Mouse (Mus musculus) WW6 (cell line): ENCODE results near the gene Kcnma1.

Source experiments
- DNase-seq: peaks from one replicate; pipeline ENCODE4 v3.0.0-alpha.2; 2013; ENCODE audit warnings: low read depth, low spot score

Kcnma1 gene

GRCm38 (mm10) chr14:23966471-23966870, 47.8 kb downstream of the Kcnma1 start:
- DNase-seq: no peak

GRCm38 (mm10) chr14:23959061-23959460, 55.2 kb downstream of the Kcnma1 start:
- DNase-seq: no peak

- DNase-seq: no peak
Observed at GRCm38 (mm10) chr14:23957270-23957669, 57.0 kb downstream of the Kcnma1 start.

DNA sequence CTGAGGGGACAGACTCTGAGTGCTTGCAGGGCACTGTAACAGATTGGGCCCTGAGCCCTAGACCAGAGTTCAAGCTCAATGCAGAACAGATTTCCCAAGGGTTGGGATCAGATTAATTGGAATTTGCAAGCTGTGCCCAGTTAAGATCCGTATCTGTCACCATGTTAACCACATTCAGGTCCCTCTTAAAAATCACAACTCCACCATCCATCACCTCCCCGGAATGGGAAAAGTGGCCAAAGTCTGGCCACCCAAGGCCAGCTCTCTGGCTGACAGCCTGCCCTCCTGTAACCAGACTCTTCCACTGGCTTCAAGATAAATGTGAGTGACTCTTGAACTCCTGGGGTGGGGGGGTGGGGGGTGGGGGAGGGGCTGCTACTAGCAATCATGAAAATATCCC, 70.4 kb downstream of the Kcnma1 start:
- DNase-seq: no peak

DNA sequence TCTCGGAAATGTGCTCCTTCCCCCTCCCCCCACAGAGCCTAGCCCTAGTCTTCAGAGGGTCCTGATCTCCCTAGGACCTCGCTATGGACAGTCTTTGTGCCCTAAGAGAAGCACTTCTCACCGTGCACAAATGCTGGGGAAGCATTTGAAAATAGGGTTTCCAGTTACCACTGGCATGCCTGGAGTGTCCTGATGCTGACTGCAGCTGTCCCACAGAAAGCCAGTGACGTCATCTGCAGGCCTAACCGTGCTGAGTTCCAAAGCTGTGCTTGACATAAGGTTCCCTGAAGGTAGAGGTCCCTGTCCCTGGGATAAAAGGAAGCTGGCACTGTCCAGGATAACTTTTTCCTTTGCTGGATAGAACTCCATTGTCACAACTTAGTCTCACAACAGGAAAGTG, 71.1 kb downstream of the Kcnma1 start:
- no peak for DNase-seq

DNA sequence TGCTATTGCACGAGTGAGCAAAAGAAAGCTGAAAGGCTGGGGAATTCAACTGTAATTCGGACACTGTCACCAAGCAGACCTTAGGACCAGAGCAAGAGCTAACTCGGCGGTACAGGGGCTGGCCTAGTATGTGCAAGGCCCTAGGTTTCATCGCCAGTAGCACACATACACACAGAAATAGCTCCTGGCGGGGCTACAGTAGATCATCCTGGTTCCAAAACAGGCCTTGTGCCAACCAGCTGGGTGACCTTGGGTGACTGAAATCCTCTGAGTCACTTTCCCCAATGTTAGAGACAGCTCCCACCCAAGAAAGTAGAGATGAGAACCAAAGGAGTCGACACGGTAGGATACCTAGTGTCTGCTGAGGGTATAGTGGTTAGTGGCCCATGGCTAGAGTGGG, 72.2 kb downstream of the Kcnma1 start:
- no peak for DNase-seq

DNA sequence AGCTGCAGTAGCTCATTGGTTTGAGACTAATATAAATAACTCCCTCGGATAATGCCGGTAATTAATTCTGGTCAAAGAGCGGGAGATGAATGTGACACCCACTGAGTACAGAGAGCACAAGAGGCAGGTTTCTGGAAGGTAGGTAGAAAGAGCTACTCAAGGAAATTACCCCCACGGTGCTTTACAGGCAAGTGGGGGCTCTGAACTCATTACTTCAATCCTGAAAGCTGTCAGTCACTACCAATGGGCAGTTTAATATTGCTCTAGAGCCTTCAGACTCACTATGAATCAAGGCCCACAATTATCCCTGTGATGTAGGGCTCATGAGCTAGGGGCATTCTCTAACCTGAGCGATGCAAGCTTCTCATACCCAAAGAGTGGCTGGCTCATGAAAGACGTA, 79.3 kb downstream of the Kcnma1 start:
- DNase-seq: no peak

GRCm38 (mm10) chr14:23931671-23932071, 82.6 kb downstream of the Kcnma1 start:
- DNase-seq: no peak

DNA sequence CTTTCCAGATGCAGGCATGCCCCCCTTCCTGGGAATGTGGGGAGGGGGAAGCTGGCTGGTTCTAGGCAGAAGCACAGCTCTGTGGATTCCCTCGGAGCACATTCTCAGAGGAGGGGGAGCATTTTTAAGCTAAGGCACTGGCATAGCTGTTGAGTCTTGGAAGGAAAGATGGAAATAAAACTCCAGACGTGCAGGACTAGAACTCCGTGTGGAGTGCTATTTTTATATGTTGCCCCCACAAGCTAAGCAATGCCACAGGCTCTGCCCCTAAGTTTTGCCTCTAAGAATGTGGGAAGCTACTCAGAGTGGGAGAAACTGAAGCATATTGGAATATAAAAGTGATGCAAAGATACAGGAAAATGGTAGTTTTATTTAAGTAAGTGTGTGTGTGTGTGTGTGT, 85.1 kb downstream of the Kcnma1 start:
- no peak for DNase-seq

DNA sequence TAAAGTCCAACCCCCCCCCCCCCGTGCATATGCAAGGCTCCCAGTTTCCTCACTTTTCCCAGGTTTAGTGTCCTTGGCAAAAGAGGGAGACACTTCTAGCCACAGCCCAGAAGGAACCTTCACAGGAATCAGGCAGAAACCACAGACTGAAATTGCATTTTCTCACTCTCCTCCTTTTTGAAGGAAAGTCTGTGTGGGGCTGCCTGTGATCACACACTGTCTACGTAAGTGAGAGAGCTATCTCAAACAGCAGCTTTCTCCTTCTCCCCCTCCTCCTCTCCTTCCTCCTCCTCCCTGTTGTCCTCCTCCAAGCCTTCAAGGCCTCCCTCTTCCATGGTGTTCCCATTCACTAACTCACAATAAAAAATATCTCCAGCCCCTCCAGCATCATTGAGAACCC, 90.9 kb downstream of the Kcnma1 start:
- DNase-seq: no peak

DNA sequence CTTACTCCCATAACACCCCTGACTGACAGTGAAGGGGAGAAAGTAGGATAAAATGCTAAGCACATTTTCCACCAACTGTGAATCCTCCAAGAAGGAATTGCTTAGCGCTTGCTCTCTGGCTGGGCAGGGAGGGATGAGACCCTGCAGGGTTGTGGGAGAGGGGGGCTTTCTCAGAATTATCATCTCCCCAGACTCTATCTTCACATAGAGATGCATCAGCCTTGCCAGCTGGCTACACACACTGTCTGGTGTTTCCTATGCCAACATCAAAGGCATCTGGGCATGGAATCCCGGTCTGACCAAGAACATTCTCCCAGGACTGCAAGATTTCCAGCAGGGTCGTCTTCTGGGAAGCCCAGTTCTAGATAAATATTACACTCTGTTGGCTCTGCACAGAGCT, 91.5 kb downstream of the Kcnma1 start:
- no peak for DNase-seq

DNA sequence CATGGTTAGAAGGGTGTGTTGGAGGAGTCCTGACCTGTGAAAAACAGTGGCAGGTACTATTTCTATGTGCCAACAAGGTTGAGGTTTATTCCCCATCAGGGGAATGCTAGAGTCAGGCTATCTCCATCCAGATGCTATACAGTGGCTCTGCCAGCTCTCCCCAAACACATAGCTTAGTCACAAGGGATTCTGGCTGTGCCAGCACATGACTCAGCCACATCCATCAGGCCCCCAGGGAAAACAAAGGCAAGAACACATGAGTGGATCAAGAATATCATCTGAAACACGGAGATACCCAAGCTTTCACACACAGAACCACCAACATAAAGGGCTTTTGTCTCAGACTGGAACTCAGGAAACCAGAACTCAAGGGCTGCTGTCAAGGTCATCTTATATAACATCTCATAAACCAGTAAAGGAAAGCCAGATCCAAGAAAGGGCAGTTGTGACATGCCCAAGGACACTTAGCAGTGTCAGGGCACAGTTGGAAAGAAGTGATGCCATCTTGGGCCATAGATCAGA, 103.1 kb downstream of the Kcnma1 start:
- DNase-seq: no peak

DNA sequence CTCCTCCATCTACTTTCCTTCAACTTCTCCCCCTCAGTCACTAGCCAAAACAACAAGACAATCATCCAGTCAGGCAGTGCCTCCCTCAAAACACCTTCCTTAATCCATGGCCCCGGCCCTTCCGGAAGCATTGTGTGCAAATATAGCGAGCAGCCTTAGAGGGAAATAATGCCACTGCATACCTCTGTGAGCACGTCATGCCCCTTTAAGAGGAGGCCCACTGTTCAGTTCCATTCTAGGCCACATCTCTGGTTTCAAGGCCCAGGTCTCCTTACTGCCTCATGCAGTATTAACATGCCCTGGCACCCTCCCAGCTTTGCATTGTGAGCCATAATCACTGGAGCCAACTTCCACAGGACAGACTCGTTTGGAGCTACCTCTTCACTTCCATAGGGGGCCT, 105.7 kb downstream of the Kcnma1 start:
- DNase-seq: no peak

GRCm38 (mm10) chr14:23902636-23903279, 111.5 kb downstream of the Kcnma1 start:
- DNase-seq: no peak

DNA sequence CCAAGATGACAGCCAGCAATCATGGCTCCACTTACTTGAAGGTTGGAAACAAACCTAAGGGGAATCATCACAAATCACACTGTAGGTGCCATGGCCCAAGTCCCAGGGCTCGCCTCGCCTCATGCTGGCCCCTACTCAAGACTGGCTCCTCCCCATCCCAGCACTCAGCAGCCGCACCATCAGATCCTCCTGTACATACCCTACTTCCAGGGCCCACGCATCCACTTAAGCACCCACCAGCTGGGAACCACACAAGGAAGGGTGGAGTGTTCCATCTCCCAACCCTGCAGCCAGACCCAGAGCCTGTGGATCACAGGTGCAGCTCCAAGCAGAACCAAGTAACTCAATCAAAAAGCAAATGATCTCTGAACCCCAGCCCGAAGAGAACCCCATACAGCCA, 114.8 kb downstream of the Kcnma1 start:
- no peak for DNase-seq

- no peak for DNase-seq
Observed at GRCm38 (mm10) chr14:23897815-23898214, 116.5 kb downstream of the Kcnma1 start.

DNA sequence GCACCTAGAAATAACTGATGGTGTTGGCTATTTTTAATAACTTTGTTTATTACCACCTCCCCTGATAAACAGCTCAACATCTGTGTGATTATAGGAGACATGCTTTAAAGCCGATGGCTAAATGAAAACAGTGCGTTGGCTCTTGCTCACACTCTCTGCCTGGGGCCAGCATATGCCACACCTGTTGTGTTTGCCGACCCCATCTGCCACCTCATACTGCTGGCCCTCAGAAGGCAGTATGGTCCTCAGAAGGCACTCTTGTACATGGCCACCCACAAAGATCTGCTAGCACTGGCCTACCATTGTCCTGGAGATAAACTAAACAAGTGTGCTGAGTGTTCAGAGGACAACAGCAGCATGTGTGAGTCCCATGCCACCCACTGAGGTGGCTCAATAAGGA, 118.3 kb downstream of the Kcnma1 start:
- DNase-seq: no peak

- DNase-seq: no peak
Observed at GRCm38 (mm10) chr14:23886112-23886511, 128.2 kb downstream of the Kcnma1 start.

- DNase-seq: no peak
Observed at GRCm38 (mm10) chr14:23885539-23885938, 128.8 kb downstream of the Kcnma1 start.

- DNase-seq: no peak
Observed at GRCm38 (mm10) chr14:23885071-23885470, 129.2 kb downstream of the Kcnma1 start.

- DNase-seq: no peak
Observed at GRCm38 (mm10) chr14:23882001-23882400, 132.3 kb downstream of the Kcnma1 start.

- no peak for DNase-seq
Observed at GRCm38 (mm10) chr14:23879331-23879730, 135.0 kb downstream of the Kcnma1 start.

- no peak for DNase-seq
Observed at GRCm38 (mm10) chr14:23877561-23877960, 136.7 kb downstream of the Kcnma1 start.

DNA sequence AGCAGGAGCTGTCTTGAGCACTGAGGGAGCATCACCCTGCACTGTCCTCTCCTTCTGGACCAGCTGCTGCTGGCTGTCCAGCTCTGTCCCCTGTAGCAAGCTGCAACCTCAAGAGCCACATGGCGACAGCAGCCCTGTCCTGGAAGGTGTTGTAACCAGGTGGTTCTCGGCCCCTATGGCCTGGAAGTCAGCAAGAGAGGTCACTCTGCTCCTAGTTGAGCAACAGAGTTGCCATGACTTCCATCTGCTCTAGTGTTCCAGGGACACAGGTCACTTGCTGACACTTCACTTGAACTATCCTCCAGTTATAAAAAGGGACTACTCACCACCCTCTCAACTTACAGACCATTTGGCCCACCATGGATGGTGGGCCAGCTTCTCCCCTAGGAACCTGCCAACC, 139.7 kb downstream of the Kcnma1 start:
- DNase-seq: no peak
